Mouse (Mus musculus) myocyte (in vitro differentiated cells): ENCODE measurements around the gene Qars.

Experiments
- CEBPB ChIP-seq: IDR thresholded peaks from 2 replicates; pipeline ENCODE4 v1.6.1; 2011; ENCODE audit warnings: mild to moderate bottlenecking, moderate library complexity; ENCODE audit not compliant: poor library complexity, insufficient read depth, severe bottlenecking
- E2F4 ChIP-seq: IDR thresholded peaks from one replicate; pipeline ENCODE4 v1.6.1; 2011; ENCODE audit warnings: mild to moderate bottlenecking, control low read depth, moderate library complexity; ENCODE audit not compliant: insufficient read depth
- MAX ChIP-seq: IDR thresholded peaks from one replicate; pipeline ENCODE4 v1.6.1; 2011; ENCODE audit warnings: low read depth, mild to moderate bottlenecking, control low read depth
- MYOD1 ChIP-seq, 3 experiments: IDR thresholded peaks; one replicate each; pipeline ENCODE4 v1.6.1; 2011; ENCODE audit warnings: control low read depth in 2 of 3, low read depth in 2 of 3, mild to moderate bottlenecking in 2 of 3, moderate library complexity in 1 of 3; ENCODE audit not compliant: insufficient read length in 2 of 3, control insufficient read depth in 1 of 3
- MYOG ChIP-seq, 3 experiments: IDR thresholded peaks; one replicate each; pipeline ENCODE4 v1.6.1; 2011; ENCODE audit warnings: control low read depth in 2 of 3, low read depth in 2 of 3, mild to moderate bottlenecking in 2 of 3; ENCODE audit not compliant: insufficient read length in 2 of 3, control insufficient read depth in 1 of 3, insufficient read depth in 1 of 3
- POLR2A ChIP-seq: IDR thresholded peaks from one replicate; pipeline ENCODE4 v1.6.1; 2011; ENCODE audit warnings: low read depth, mild to moderate bottlenecking, control low read depth, moderate library complexity; ENCODE audit not compliant: insufficient read length
- POLR2AphosphoS2 ChIP-seq: IDR thresholded peaks from one replicate; pipeline ENCODE4 v1.6.1; 2011; ENCODE audit warnings: low read depth, control low read depth; ENCODE audit not compliant: insufficient read length
- REST ChIP-seq: IDR thresholded peaks from one replicate; pipeline ENCODE4 v1.6.1; 2011; ENCODE audit warnings: mild to moderate bottlenecking, control low read depth, moderate library complexity; ENCODE audit not compliant: insufficient read depth, insufficient read length
- SRF ChIP-seq: IDR thresholded peaks from one replicate; pipeline ENCODE4 v1.6.1; 2011; ENCODE audit warnings: low read depth; ENCODE audit not compliant: control insufficient read depth, insufficient read length
- TCF12 ChIP-seq: IDR thresholded peaks from one replicate; pipeline ENCODE4 v1.6.1; 2011; ENCODE audit warnings: mild to moderate bottlenecking, control low read depth; ENCODE audit not compliant: poor library complexity, insufficient read depth, severe bottlenecking
- USF1 ChIP-seq: IDR thresholded peaks from one replicate; pipeline ENCODE4 v1.6.1; 2011; ENCODE audit warnings: low read depth, mild to moderate bottlenecking, control low read depth, moderate library complexity

- TF ChIP-seq POLR2A = peak; percentile 91
- no peak for TF ChIP-seq TCF12
- TF ChIP-seq POLR2AphosphoS2 = peak; percentile 99
- peak; percentile 19 for TF ChIP-seq MAX
- no peak for TF ChIP-seq E2F4
- no peak for TF ChIP-seq MYOD1 (IDR thresholded peaks at IDR 0.05; ENCODE audit: control insufficient read depth in 1 of 3, insufficient read length in 2 of 3, low read depth in 2 of 3)
- no peak for TF ChIP-seq CEBPB
- peak; percentile 33 for TF ChIP-seq USF1
- no peak for TF ChIP-seq MYOG (IDR thresholded peaks at IDR 0.05; ENCODE audit: control insufficient read depth in 1 of 3, insufficient read depth in 1 of 3, insufficient read length in 2 of 3, low read depth in 2 of 3)
- peak; percentile 41 for TF ChIP-seq SRF
- TF ChIP-seq REST = no peak
These were observed 52.8 kb downstream of the Qars start, which contains the start of gene Impdh2 for GRCm38 (mm10) chr9:108560227-108560841.
